Mouse (Mus musculus) T-helper 17 cell (primary cell): ENCODE data around the gene Ralbp1.

Experiments used
- in situ Hi-C, 2 experiments: fragments of 300-600 bp; cut with MboI, MseI; formaldehyde crosslinking; loops; 1 replicate in 1 of 2; 2 replicates in 1 of 2; pipeline ENCODE4 v1.15.1; 2025; ENCODE audit warnings: high pct_unique_total_duplicates in 2 of 2

The Ralbp1 gene

DNA sequence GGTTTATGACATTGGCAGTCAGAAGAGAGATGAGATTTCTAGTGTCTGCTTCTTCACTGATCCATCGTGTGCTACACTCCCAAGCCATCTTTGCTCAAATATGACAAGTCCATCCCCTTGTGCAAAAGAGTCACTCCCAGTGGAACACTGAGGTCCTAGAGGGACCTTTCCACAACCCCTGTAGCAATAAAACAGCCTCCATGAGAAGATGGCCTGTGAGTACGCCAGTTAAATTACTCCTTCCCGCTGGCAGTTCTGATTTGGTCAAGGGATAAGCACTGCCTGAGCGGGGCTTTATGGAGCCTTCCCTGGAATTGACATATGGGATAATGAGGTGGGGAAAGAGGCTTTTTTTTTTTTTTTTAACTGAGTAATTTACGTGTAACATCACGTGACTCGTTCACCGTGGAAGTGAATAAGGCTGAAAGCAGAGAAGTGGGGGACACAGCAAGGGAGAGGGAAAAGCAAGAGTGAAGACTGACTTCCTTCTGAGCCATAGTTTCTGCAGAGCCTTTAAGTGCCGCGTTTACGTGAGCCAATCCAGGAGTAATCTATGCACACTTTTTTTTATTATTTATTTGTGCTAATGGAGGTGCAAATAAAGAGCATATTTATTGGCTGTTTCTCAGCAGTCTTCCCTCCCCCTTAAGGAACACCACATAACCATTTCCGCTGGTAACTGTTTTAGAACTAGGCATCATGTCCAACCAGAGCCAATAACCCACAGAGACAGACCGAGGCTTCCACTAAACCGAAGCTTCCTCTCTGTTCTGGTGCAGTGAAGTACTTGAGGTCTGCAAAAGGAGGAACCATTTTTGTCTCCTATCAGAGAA is at the start of gene Ralbp1:
TSS of gene Ralbp1 (minus strand) at position 102 of the 833 bp plus-strand sequence.
- in situ Hi-C loops: no loop called here

DNA sequence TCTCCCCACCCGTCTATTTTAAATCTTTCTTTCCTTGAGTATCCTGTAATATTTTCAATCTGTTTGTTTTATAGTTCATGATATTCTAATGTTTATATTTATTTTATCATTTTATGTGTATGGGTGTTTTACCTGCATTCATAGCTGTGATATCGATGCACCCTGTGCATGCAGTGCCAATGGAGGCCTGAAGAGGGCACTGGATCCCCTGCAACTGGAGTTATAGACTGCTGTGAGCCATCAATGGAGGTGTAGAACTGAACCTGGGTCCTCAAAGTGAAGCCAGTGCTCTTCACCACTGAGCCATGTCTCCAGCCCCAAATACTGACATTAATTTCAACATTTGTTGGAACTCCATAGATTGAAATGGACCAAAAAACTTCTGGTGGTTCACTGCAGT is 48.1 kb upstream of the Ralbp1 start:
- in situ Hi-C loops: no loop called here

DNA sequence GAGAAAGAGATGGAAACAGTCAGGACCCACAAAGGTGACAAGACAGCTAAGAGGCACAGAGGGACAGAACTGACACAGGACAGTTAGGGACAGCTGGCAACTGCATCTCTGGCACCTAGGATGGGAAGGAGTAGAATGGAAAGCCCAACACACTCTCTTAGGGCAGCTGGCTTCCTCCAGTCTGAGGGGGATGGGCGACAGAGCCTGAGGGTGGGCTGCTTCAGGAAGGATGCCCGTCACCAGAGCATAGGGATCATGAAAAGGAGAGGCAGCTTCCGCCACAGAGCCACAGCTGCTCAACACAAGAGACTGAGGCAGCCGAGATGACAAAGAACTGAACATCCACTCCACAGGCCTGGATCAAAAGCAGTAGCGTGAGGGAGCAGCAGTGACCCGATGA is 45.9 kb upstream of the Ralbp1 start:
- in situ Hi-C loops: no loop called here

DNA sequence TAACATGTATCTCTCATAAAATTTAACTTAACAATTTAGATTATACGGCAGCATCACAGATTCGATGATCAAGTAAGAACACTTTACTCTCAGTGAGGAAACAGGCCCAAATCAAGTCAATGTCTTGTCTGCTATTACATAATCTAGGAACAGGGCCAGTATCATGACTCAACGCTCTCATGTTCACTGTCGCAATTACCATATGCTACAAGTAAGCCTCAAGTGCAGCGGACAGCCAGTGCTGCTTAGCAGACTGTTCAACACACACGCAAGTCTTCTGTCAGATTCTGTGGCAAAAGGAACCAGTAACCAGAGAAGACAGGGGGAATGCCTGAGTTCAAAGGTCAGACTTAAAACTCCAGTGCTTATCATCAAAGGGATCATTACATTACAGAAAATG is 45.4 kb upstream of the Ralbp1 start:
- in situ Hi-C loops: no loop called here

DNA sequence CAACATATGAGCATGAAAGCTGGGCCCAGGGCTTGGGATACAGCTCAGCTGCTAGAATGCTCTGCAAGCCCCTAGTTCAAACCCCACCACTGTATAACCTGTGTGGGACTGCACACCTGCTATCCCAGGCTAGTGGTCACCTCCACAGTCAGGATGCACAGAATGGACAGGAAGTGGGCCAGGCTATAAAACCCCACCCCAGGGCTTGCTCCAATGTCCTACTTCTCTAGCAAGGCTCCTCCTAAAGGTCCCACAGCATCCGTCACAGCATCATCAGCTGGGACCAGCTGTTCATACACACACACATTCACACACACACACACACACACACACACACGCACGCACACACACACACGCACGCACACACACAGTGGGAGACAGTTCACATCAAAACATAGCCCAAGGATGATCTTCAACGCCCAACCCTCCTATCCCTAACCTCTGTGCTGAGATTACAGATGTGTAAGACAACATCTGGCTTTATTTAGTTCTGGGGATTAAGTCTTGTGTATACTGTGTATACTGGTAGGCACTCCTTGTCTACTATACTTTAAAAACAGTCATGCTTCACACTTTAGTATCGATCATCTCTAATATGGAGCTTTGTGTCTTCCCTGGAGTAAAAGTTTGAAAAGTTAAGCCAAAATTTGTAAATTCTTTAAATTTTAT is 44.7 kb upstream of the Ralbp1 start:
- in situ Hi-C loops: no loop called here

DNA sequence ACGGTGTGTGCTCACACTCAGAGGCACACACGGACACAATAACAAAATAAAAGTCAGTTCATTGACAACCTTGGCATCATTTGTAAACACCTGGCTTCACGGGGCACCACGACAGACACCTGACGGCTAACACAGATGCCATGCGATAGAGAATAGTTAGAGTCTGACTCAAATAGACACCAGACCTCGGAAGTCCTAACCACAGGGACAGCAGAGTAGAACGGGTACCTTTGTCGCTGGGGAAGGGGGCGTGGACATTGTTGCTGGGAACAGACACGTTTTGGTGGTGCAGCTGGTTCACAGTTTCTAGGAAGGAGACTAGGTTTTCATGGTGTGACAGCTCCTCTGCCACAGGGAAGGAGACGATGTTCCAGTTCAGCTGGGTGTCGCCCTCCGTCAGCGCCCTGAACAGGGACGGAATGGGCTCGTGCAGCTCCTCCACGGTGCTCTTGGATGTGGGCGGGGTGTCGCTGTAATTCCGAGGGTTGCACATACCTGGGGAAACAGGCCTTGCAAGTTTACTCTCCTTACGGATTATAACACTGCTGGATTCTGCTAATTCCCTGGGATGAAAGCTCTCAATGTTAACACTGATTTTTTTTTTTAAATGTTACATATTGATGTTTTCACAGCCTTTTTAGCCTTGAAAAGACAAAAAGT is 43.9 kb upstream of the Ralbp1 start:
- in situ Hi-C loops: no loop called here

DNA sequence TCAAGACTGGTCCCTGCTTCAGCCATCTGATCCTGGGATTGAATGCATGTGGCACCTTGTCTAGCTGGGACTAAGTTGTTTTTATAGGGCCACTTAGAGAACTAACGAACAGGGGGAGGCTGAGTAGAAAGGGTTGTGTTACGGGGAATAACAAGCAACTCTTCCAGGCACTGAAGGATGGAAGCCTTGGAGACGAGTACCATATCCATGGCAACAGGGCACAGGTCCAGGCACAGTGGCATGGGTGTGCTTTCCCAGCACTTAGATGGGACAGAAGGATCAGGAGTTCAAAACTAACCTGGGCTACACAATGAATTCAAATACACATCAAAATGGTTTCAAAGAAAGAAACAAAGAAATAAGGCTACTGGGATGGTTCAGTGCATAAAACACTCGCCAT is 41.5 kb upstream of the Ralbp1 start:
- in situ Hi-C loops: no loop called here

DNA sequence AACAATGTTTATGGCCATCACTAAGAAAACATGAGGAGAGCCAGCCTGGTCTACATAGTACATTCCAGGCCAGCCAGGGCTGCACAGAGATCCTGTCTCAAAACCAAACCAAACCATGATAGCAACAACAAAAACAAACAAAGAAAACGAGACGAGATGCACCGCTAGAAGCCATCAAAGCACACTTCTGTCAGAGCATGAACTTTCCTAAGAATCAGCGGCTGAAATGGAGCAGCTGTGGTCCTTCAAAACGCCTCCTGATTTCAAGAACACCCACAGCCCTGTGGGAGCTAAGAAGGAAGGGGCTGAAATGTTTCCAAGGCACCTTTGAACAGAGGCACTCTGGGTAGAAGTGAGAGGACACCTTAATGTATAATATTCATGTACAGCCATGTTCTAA is 38.6 kb upstream of the Ralbp1 start:
- in situ Hi-C loops: no loop called here

DNA sequence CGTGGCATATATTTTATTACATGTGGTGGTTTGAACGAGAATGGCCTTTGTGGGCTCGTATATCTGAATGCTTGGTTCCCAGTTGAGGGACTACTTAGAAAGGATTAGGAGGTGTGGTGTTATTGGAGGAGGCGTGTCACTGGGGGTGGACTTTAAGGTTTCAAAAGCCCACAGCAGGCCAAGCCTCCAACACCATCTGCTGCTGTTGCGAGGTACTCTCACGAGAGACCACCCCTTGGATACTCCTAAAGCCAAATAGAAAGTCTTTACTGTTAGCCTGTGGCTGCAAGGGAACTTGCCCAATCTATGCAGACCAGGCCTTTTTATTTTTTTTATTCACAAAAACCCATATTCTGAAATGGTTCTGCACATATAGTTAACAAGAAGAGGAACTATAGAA is 36.4 kb upstream of the Ralbp1 start:
- in situ Hi-C loops: no loop called here

DNA sequence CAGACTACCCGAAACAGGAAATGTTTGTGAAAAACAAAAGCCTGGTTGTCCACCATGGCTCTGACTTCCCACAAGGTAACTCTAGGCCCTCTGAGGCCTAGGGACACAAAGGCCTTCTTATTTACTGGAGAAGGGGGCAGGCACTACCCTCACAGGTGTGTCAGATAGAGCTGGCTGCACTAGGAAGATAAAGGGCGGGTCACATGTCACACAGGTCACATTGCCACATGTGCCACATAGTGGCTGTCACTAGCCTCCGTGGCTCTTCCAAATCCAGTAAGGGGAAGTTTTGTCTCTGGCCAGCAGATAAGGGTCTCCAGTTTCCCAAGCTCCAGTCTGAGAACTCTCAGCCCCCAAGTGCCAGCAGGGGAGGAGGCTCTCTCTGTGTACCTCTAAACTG is 33.6 kb upstream of the Ralbp1 start:
- in situ Hi-C loops: no loop called here

DNA sequence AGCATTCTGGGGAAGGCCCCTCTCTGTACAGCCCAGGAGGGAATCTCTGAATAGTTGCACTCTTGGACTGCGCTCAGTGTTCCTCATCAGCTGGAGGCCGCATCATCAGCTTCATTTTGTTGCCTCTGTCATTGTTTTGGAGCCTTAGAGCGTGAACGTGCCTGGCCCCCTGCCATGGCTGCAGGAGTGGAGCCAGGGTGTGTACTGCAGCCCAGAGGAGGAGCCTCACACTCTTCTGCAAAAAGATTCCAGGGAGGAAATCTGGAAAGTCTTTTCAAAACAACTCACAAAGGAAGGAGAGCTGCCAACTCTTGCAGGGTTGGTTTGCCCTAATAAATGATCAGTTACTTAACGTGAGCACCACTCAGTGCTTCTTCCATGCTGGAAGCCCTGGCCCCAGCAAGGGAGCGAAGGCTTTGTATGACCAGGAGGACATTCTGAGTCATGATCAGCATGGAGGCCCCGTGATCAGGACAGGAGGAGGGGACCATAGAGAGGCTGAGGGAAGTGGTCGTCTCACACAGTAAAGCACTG is 30.6 kb upstream of the Ralbp1 start:
- in situ Hi-C loops: no loop called here

DNA sequence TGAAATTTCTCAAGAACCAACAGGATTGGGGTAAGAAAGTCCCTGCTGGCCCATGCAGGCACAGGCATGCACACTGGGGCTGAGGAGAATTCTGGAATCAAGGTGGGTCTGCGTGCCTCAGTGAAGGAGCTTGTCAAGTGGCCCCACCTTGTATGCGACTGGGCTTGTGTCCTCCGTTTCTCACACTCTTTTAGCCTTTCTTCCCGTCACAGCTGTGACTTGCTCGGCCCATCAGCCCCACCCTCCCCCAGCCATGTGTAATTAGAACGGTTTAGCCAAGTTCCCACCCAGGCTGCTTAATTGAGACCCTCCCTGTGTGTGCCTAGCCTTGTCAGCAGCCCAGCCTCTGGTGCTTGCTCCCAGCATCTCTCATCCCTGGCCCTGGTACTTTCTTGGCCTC is 28.5 kb upstream of the Ralbp1 start:
- in situ Hi-C loops: no loop called here

DNA sequence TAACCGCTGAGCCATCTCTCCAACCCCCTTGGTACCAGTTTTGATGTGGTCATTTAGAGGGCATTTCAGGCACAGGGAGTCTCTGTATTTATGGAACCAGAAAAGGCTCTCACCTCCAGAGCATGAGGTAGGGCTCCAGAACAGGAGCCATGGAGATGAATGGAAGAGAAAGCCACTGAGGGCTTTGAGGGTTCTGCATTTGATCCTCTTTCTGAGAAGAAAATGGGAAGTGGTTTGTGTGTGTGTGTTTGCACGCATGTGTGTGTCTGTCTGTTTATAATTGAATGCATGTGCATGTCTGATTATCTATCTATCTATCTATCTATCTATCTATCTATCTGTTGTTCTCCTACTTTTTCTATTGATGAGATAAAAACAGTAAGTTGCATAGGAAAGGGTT is 26.6 kb upstream of the Ralbp1 start:
- in situ Hi-C loops: no loop called here

DNA sequence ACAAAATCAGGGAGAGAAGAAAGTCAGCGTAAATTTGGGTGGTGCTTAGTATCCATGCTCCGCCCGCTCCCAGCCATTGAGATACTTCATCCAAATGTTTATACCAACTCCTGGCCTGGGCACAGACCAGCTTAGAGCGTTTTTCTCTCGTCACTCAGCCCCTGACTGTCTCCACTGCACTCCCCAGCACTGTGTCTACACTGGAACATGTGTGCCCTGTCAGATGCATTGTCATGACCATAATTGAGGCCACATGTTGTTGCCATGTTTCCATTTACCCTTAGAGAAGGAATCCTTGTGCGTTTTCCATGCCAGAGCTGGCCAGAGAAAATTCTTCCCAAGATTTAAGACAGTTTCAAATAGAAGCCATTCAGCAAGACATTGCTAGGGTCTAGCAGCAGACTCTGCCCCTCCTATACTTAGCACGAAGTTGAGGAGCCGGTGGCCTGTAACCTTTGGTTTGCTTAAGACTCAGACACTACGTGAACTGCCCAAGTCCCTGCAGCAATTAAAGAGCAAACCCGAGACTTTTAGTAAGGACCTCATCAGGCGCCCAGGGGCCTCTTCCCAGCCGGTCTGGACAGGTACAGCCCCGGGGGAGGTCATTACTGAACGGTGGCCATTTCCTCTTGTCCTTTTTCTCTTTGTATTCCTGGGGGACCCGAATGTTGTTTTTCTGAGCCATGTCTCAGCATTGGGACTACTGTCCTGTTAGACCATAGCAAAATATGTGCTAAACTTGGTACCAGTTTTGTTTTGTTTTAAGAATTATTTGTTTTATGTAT is 25.9 kb upstream of the Ralbp1 start:
- in situ Hi-C loops: no loop called here

DNA sequence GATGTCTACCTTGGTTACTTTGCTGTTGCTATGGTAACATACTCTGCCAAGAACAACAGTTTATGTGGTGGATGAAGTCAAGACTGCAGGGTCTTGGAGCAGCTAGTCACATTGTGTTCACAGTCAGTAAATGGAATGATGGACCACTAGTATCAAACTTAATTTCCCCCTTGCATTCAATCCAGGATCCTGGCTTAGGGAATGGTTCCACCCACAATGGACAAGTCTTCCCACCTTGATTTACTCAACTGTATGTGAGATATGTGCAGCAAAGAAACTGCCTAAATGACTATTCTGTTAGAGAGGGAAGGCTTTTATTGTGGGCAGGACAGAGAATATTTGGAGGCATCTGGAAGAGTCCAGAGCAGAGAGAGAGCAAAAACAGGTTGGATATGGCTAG is 22.7 kb upstream of the Ralbp1 start:
- in situ Hi-C loops: no loop called here

DNA sequence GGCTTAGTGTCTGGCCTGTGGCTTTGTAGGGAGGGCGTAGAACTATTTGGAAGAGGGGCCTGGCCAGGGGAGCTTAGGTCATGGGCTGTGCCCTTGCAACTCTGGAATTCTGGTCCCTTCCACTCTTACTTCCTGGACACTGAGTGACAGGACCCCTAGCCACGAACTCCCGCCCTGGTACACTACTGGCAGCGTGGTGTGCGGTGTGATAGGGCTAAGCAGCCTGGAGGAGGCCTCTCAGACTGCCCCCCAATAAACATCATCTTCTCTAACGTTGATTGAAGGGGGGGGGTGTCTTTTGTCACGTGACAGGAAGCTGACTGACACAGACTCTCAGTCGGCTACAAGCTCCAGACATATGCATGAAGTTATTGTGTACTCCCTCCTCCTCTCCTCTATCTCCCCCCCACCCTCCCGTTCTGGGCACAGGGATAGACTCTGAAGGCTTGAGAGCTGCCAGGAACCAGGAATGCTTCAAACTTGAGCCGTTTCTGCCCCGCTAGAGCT is 21.4 kb upstream of the Ralbp1 start:
- in situ Hi-C loops: no loop called here

DNA sequence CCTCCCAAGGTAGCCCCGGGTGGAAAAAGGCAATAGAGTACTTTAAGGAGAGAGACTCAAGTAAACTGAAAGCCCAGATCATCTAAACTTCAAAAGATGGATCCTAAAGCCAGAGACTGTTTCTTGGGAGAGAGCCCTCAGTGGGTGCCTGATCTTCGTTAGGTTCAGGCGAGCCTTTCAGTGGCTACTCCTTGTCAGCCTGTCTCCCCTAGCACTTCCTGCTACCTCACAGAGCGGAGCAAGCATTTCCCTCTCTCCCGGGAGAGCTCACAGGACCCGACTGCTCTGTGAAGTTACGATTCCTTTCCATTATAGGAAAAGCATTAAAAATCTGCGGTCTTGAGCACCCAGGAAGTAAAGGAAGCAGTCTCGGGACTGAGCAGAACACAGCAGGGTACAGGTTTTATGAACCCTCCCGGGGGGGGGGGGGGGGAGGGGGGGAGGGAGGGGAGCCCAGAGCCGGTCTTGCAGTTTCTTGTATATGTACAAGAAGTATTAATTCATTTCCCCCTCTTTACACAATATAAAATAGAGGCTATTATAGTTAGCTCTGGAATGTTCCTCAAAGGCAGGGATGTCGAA is 20.8 kb upstream of the Ralbp1 start:
- in situ Hi-C loops: no loop called here

DNA sequence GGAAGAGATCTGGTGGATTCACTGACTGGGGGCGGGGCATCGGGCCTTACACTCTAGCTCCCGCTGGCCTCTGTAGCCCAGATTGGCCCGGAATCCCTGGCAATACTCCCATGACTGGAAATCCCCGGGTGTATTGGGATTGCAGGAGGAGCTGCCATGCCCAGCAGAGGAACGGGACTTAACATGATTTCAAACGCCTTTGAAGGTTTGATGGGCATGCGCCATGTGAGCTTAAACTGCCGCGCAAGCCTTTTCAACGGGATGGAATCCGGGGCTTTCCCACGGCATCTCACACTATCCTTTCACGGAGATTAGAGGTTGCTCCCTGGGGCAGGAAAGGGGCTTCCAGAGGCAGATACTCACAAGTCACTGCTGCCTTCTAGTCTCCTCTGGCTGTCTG is 19.6 kb upstream of the Ralbp1 start:
- in situ Hi-C loops: no loop called here

DNA sequence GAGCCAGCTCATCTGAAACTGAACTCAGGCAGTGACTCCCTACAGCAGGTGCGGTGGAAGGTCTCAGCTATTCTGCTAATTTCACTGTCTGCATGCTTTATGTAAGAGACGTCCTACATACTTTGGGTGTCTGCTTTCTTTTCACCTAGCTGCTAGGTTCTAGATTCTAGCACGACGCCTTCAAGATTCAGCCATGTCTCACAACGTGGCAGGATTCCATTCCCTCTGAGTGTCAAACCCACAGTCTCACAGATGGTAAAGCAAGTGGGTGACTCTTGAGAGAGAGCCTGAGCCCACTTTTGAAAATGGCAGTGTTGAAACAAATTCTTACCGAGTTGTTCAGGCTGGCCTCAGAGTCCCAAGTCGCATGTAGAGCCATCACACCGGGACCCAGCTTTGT is 18.2 kb upstream of the Ralbp1 start:
- in situ Hi-C loops: no loop called here

DNA sequence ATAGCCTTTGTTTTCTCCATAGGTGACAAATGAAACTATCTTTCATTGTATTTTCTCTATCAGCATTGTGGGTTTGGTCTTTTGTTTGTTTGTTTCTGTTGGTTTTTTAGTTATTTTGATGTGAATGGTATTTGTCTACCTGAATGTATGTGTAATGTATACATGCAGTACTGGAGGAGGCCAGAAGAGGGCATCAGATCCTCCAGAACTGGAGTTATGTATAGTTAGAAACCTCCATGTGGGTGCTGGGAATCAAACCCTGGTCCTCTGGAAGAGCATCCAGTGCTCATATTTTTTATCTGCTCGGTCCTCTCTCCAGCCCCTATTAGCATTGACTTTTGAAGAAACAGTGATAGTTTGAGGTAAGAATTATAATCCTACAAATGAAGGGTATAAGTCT is 17.4 kb upstream of the Ralbp1 start:
- in situ Hi-C loops: no loop called here

DNA sequence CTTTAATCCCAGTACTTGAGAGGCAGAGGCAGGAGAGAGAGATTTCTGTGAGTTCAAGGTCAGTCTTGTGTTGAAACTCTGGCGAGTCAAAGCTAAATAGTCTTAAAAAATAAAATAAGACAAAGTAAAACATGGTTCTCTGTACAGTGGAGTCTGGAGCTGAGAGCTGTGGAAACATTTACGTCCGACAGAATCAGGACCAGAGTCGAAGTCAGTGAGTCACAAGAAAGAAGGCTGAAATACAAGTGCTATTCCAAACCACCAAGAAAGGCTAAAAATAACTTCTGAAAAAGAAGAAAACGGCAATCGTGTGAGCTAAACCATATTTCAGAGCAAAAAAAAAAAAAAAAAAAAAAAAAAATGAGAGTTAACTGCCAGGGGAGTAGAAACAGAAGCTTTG is 16.7 kb upstream of the Ralbp1 start:
- in situ Hi-C loops: no loop called here
